Mouse (Mus musculus) layer of hippocampus, adult 2 months (tissue): ENCODE results near the gene Lpar1. TPM values are rescaled to one million over a fixed set of nuclear protein-coding genes. Genes with fewer than 3 reads are reported as not detected.

Source experiments
- DNase-seq, 2 experiments: peaks; one replicate each; pipeline ENCODE4 v3.0.0; 2022; ENCODE audit warnings: low spot score in 2 of 2
- H3K27ac ChIP-seq: fragments of 200-600 bp; 2 replicates; pipeline ENCODE4 v1.8.1; 2022
- H3K4me3 ChIP-seq: fragments of 200-600 bp; 2 replicates; pipeline ENCODE4 v1.8.1; 2022; ENCODE audit warnings: mild to moderate bottlenecking
- CTCF ChIP-seq: fragments of 200-600 bp; conservative IDR thresholded peaks from 2 replicates; pipeline ENCODE4 v1.8.1; 2022; ENCODE audit warnings: antibody characterized with exemption, mild to moderate bottlenecking, moderate library complexity
- total RNA-seq, 2 experiments: library from RNA; stranded (reverse); gene quantifications; 2 replicates each; pipeline ENCODE4 v1.2.3; 2021

Gene Lpar1
- total RNA-seq, 2 experiments from 2014 or later: 15.2 to 17.3 TPM

GRCm38 (mm10) chr4:58540385-58540784 lies 13.3 kb downstream of the Lpar1 start:
- no peak overlapping the region for H3K4me3 ChIP-seq
- DNase-seq: no peak
- no peak for TF ChIP-seq CTCF
- H3K27ac ChIP-seq: no peak overlapping the region

DNA sequence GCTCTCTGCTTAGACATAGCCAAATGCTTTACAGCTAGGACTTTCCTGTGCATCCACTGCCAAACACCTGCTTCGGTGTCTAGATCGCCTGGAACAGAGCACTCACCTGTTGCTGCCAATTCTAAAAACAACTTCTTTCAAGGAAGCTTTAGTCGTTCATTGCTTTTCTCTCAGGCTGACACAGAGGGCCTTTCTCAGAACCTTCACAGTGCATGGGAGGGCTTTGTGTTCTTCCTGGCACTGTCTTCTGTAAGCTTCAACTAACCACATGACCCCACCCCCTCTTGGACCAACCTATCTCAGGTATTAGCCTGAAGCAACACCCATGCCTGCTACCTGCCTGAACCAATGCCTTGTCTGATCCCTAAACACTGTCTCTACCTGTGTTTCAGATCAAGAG lies 15.0 kb downstream of the Lpar1 start:
- no peak overlapping the region for H3K4me3 ChIP-seq
- no peak for DNase-seq

GRCm38 (mm10) chr4:58535754-58536153 lies 17.9 kb downstream of the Lpar1 start:
- DNase-seq: no peak
- no peak for TF ChIP-seq CTCF
- Histone ChIP-seq H3K4me3 (no peak overlapping the region), H3K27ac (no peak overlapping the region)

More for the DNA sequence above, 15.0 kb downstream of the Lpar1 start:
- H3K27ac ChIP-seq: no peak overlapping the region
- no peak for TF ChIP-seq CTCF

GRCm38 (mm10) chr4:58534726-58535350 lies 18.9 kb downstream of the Lpar1 start:
- H3K4me3 ChIP-seq: no peak overlapping the region
- DNase-seq: no peak
- no peak for TF ChIP-seq CTCF

GRCm38 (mm10) chr4:58534141-58534571 lies 19.5 kb downstream of the Lpar1 start:
- Histone ChIP-seq H3K4me3 (no peak overlapping the region), H3K27ac (no peak overlapping the region)
- no peak for DNase-seq
- no peak for TF ChIP-seq CTCF

More at GRCm38 (mm10) chr4:58534726-58535350, 18.9 kb downstream of the Lpar1 start:
- H3K27ac ChIP-seq: no peak overlapping the region

GRCm38 (mm10) chr4:58533519-58533918 lies 20.2 kb downstream of the Lpar1 start:
- H3K27ac ChIP-seq: no peak overlapping the region
- no peak for DNase-seq
- TF ChIP-seq CTCF: no peak

GRCm38 (mm10) chr4:58532326-58532725 lies 21.4 kb downstream of the Lpar1 start:
- Histone ChIP-seq H3K27ac (no peak overlapping the region), H3K4me3 (no peak overlapping the region)
- no peak for TF ChIP-seq CTCF
- DNase-seq: no peak

More at GRCm38 (mm10) chr4:58533519-58533918, 20.2 kb downstream of the Lpar1 start:
- H3K4me3 ChIP-seq: no peak overlapping the region

- Histone ChIP-seq H3K4me3 (no peak overlapping the region), H3K27ac (no peak overlapping the region)
- DNase-seq: no peak
- no peak for TF ChIP-seq CTCF
Measured at GRCm38 (mm10) chr4:58530706-58531105, 23.0 kb downstream of the Lpar1 start.

DNA sequence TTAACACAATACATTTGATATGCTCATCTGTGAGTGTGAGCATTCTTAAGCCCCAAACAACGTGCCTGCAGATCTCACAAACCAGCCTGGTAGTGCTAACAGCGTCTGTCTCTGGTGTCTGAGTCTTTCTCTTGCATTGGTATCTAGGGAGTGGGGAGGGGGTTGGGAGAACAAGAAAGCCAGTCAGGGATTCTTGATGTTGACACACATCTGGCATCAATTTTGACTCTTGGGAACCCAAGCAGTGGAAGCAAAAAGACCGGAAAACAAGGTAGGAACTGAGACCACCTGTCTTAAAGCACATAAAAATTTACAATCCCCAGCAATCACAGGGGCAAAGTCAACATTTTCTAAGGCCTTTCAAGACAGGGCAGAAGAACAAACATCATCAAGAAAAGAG lies 23.4 kb downstream of the Lpar1 start:
- no peak for DNase-seq
- Histone ChIP-seq H3K4me3 (no peak overlapping the region), H3K27ac (no peak overlapping the region)
- TF ChIP-seq CTCF: no peak

DNA sequence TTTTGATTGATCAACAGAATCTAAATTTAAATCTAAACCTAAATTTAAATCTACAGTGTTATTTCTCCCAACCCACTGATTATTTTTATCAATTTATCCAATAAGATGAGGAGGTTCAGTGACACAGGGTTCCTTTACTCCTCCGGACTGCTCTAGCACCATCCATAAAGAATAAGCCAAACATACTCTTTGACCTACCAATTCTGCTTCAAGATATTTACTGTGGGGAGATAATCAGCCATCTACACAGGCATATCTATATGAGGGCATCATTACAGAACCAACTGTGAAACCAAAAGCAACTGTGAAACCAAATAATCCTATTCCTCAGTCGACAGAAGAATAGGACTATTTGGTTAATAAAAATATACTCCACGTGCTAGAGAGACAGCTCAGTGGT lies 25.8 kb downstream of the Lpar1 start:
- H3K4me3 ChIP-seq: no peak overlapping the region
- no peak overlapping the region for H3K27ac ChIP-seq
- no peak for DNase-seq
- TF ChIP-seq CTCF: no peak

DNA sequence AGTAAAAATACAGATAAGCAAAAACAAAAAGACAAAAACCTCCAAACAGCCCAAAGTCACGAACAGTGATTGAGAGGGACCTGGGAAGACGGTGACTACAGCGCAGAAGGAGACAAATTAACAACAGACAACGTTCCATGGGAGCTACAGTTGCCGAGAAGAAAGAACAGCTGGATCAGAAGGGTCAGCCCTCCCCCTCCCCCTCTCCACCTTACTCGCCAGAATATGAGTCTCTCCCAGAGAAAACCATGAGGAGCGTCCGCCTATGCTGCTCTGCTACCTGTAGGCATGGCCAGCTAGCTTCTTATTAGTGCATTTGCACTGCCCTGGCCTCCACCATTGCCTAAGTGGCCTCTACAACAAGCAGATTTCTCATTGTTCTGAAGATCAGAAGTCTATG lies 32.6 kb downstream of the Lpar1 start:
- H3K4me3 ChIP-seq: no peak overlapping the region

GRCm38 (mm10) chr4:58520531-58520930 lies 33.2 kb downstream of the Lpar1 start:
- H3K27ac ChIP-seq: no peak overlapping the region
- no peak overlapping the region for H3K4me3 ChIP-seq
- DNase-seq: no peak
- no peak for TF ChIP-seq CTCF

More for the DNA sequence above, 32.6 kb downstream of the Lpar1 start:
- TF ChIP-seq CTCF: no peak
- no peak for DNase-seq
- H3K27ac ChIP-seq: no peak overlapping the region

DNA sequence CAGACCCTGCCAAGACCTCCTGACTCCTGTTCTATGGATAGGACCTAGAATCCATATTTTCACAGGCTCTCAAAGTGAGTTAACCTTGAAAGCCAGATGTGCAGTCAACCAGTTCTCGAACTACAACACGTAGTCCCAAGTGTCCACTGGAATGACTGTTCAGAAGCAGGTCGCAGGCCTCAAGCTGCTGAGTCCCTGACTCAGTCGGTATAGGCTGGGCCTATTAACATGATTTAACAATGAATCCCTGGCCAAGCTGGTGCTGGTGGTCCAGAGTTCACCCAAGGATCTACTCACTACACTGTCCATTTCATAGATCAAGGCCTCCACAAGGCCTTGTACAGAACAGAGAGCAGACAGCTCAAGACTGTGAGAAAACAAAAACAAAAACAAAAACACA lies 33.8 kb downstream of the Lpar1 start:
- Histone ChIP-seq H3K4me3 (no peak overlapping the region), H3K27ac (no peak overlapping the region)
- no peak for TF ChIP-seq CTCF
- DNase-seq: no peak

- no peak for DNase-seq
- Histone ChIP-seq H3K4me3 (no peak overlapping the region), H3K27ac (no peak overlapping the region)
- no peak for TF ChIP-seq CTCF
Measured at GRCm38 (mm10) chr4:58518215-58518988, 35.3 kb downstream of the Lpar1 start.
